ENCODE assay signal across 9 mouse cellular contexts in genomic region chr12:27357076-27357637, GRCm38 (mm10). TPM values are rescaled to one million over a fixed set of nuclear protein-coding genes. Genes with fewer than 3 reads are reported as not detected.
DNase-seq lines count a peak whose midpoint lies in the region; ATAC-seq lines count a peak whose summit lies in the region.
"Had no signal": no experiment of that assay in that cellular context is flagged by ENCODE, and none has a peak within 500 bp of the region (broad histone marks: within the 10 kb centered on the region; RNA-seq: fewer than 3 reads in every experiment).

No protein-coding gene starts in this region.

- H3K9me3 ChIP-seq in heart, embryonic 14.5 days (ENCODE audit: control insufficient read depth, low read length) = no peaks in the 10 kb centered on the region
- no peaks in the 10 kb centered on the region for H3K9me3 ChIP-seq in kidney, embryonic 16.5 days (ENCODE audit: low read length)

- ATAC-seq in heart, embryonic 14.5 days (ENCODE audit: insufficient number of reproducible peaks, insufficient read depth, low FRiP score, low read depth) = no peak
- peak; percentile 39; the same call in 1 of the 2 replicates for ATAC-seq in kidney, embryonic 16.5 days (ENCODE audit: low FRiP score, low TSS enrichment)

- H3K4me3 ChIP-seq in heart, embryonic 14.5 days (ENCODE audit: control insufficient read depth in 1 of 2, insufficient read depth in 1 of 2, low read depth in 1 of 2, low read length in 2 of 2) = no peak overlapping the region
- H3K4me3 ChIP-seq in kidney, embryonic 16.5 days (ENCODE audit: low read length) = no peak overlapping the region

- peaks cover 5 to 14% of the 10 kb centered on the region in 2 experiments; a peak in 3 of 4 replicates for H3K4me1 ChIP-seq in heart, embryonic 14.5 days (ENCODE audit: control insufficient read depth in 2 of 2, insufficient read depth in 2 of 2, low read length in 2 of 2)
- peaks cover 4% of the 10 kb centered on the region; the same call in 1 of the 2 replicates for H3K4me1 ChIP-seq in kidney, embryonic 16.5 days (ENCODE audit: insufficient read depth, low read length)

- 21% methylated on average over 12 of the region's 12 CpGs for WGBS in heart, embryonic 14.5 days
- WGBS in kidney, embryonic 16.5 days = 26% methylated on average over 12 of the region's 12 CpGs

- no peak overlapping the region for H3K9ac ChIP-seq in heart, embryonic 14.5 days (ENCODE audit: low read length)
- no peak overlapping the region for H3K9ac ChIP-seq in kidney, embryonic 16.5 days (replicated peaks; ENCODE audit: low read length)
- H3K9ac ChIP-seq: liver, embryonic 14.5 days had no signal

- no peak overlapping the region for H3K27ac ChIP-seq in heart, embryonic 14.5 days (replicated peaks in 1 of 2; ENCODE audit: control insufficient read depth in 1 of 2, insufficient read depth in 1 of 2, low read depth in 2 of 2, low read length in 2 of 2)
- no peak overlapping the region for H3K27ac ChIP-seq in kidney, embryonic 16.5 days (ENCODE audit: low read length)
- H3K27ac ChIP-seq: liver, embryonic 14.5 days had no signal

- peak; percentile 23 for DNase-seq in embryo, embryonic 11 days
- no peak for DNase-seq in embryo, embryonic 9.5 days (ENCODE audit: extremely low spot score)
- peak; percentile 24 for DNase-seq in adrenal gland, postnatal 14 days
- peak; percentile 31 for DNase-seq in ovary, postnatal 14 days (ENCODE audit: low spot score)
- no peak for DNase-seq in gastrocnemius, adult 18-20 months (ENCODE audit: low spot score)
- no peak for DNase-seq in urinary bladder, postnatal 36 days (ENCODE audit: low spot score in 2 of 2)

- peak overlapping the region; percentile 44 for H3K4me2 ChIP-seq in heart, embryonic 14.5 days (ENCODE audit: low read length)
- H3K4me2 ChIP-seq in kidney, embryonic 16.5 days (replicated peaks; ENCODE audit: low read depth, low read length) = no peak overlapping the region

- H3K27me3 ChIP-seq in heart, embryonic 14.5 days (ENCODE audit: control insufficient read depth, insufficient read depth, low read length) = no peaks in the 10 kb centered on the region
- no peaks in the 10 kb centered on the region for H3K27me3 ChIP-seq in kidney, embryonic 16.5 days (ENCODE audit: insufficient read depth, low read length)

- no peaks in the 10 kb centered on the region for H3K36me3 ChIP-seq in heart, embryonic 14.5 days (ENCODE audit: control insufficient read depth, insufficient read depth, low read length)
- H3K36me3 ChIP-seq in kidney, embryonic 16.5 days (ENCODE audit: insufficient read depth, low read length) = no peaks in the 10 kb centered on the region

RNA-seq across cellular contexts. Expression of gene Sox11, which starts 14.8 kb away (rescaled TPM):
- total RNA-seq in adrenal gland, postnatal 14 days (2021) = 0.74 and 1.0 TPM in 2 replicates
- 17.6 and 19.2 TPM in 2 replicates for polyA plus RNA-seq in heart, embryonic 14.5 days (2014; fragmentation: Nextera tagmentation; extraction: Ambion mirVana)
- polyA plus RNA-seq in kidney, embryonic 16.5 days (2015; fragmentation: Nextera tagmentation; extraction: Ambion mirVana) = 60.2 and 68.5 TPM in 2 replicates
- total RNA-seq in gastrocnemius, adult 18-20 months (2021) = under 1 TPM; 0.02 TPM

Comparison
In these comparisons a context has a peak if more than half of its experiments do, and no peak if none do; other contexts are left out.
1. DNase-seq: peak in embryo, embryonic 11 days (single experiment), adrenal gland, postnatal 14 days (single experiment) and ovary, postnatal 14 days (single experiment); none in embryo, embryonic 9.5 days (single experiment), gastrocnemius, adult 18-20 months (single experiment) and urinary bladder, postnatal 36 days (0 of 2).